Mouse (Mus musculus): ENCODE data around the gene Fcer1g. TPM values are rescaled to one million over a fixed set of nuclear protein-coding genes. Genes with fewer than 3 reads are reported as not detected.

Gene Fcer1g
- polyA plus RNA-seq, 1 experiment from 2014 or later, result 23.3 TPM

- H3K4me2 ChIP-seq (replicated peaks), result no peak overlapping the region
- peaks cover 36% of the 10 kb centered on the region for H3K27me3 ChIP-seq
Observed at GRCm38 (mm10) chr1:171189476-171190114, 44.6 kb downstream of the Fcer1g start.

GRCm38 (mm10) chr1:171189046-171189445 is 45.1 kb downstream of the Fcer1g start:
- peaks cover 34% of the 10 kb centered on the region for H3K4me1 ChIP-seq
- ATAC-seq (ENCODE audit: insufficient number of reproducible peaks, insufficient read depth, low FRiP score, low TSS enrichment), result 0 out of 2 replicates have a peak, but pooled peaks have one; percentile 25
- H3K4me2 ChIP-seq (replicated peaks), result no peak overlapping the region
- H3K9me3 ChIP-seq, result no peaks in the 10 kb centered on the region
- peaks cover 30% of the 10 kb centered on the region for H3K27me3 ChIP-seq
- 11% methylated on average over 8 of the region's 8 CpGs for WGBS
- no peak overlapping the region for H3K9ac ChIP-seq
- H3K27ac ChIP-seq, result 0 out of 2 replicates have a peak overlapping the region, but pooled peaks have one; percentile 19
- H3K4me3 ChIP-seq, result no peak overlapping the region
- H3K36me3 ChIP-seq, result no peaks in the 10 kb centered on the region

More at GRCm38 (mm10) chr1:171189476-171190114, 44.6 kb downstream of the Fcer1g start:
- Histone ChIP-seq H3K9ac (no peak overlapping the region), H3K4me3 (no peak overlapping the region), H3K36me3 (no peaks in the 10 kb centered on the region), H3K4me1 (peaks cover 39% of the 10 kb centered on the region), H3K9me3 (no peaks in the 10 kb centered on the region), H3K27ac (0 out of 2 replicates have a peak overlapping the region, but pooled peaks have one; percentile 19)
- peak; percentile 36; the same call in 1 of the 2 replicates for ATAC-seq (ENCODE audit: insufficient number of reproducible peaks, insufficient read depth, low FRiP score, low TSS enrichment)
- WGBS, result 36% methylated on average over 14 of the region's 14 CpGs

- Histone ChIP-seq H3K9me3 (no peaks in the 10 kb centered on the region), H3K4me2 (replicated peaks) (no peak overlapping the region), H3K4me1 (peaks cover 24% of the 10 kb centered on the region), H3K27me3 (peaks cover 21% of the 10 kb centered on the region), H3K4me3 (no peak overlapping the region), H3K9ac (no peak overlapping the region), H3K27ac (no peak overlapping the region), H3K36me3 (no peaks in the 10 kb centered on the region)
- no peak for ATAC-seq (ENCODE audit: insufficient number of reproducible peaks, insufficient read depth, low FRiP score, low TSS enrichment)
- 56% methylated on average over 13 of the region's 13 CpGs for WGBS
Observed at GRCm38 (mm10) chr1:171187851-171188700, 46.1 kb downstream of the Fcer1g start.

GRCm38 (mm10) chr1:171185655-171186054 is 48.5 kb downstream of the Fcer1g start:
- no peaks in the 10 kb centered on the region for H3K9me3 ChIP-seq
- 63% methylated on average over 8 of the region's 8 CpGs for WGBS
- ATAC-seq (ENCODE audit: insufficient number of reproducible peaks, insufficient read depth, low FRiP score, low TSS enrichment), result no peak

GRCm38 (mm10) chr1:171184314-171184713 is 49.9 kb downstream of the Fcer1g start:
- H3K4me3 ChIP-seq, result no peak overlapping the region
- no peak overlapping the region for H3K9ac ChIP-seq
- ATAC-seq (ENCODE audit: insufficient number of reproducible peaks, insufficient read depth, low FRiP score, low TSS enrichment), result no peak
- H3K27me3 ChIP-seq, result no peaks in the 10 kb centered on the region
- H3K4me2 ChIP-seq (replicated peaks), result no peak overlapping the region
- 80% methylated on average over 7 of the region's 7 CpGs for WGBS
- H3K9me3 ChIP-seq, result no peaks in the 10 kb centered on the region
- no peaks in the 10 kb centered on the region for H3K36me3 ChIP-seq
- peaks cover 16% of the 10 kb centered on the region for H3K4me1 ChIP-seq
- H3K27ac ChIP-seq, result no peak overlapping the region

More at GRCm38 (mm10) chr1:171185655-171186054, 48.5 kb downstream of the Fcer1g start:
- Histone ChIP-seq H3K4me3 (no peak overlapping the region), H3K9ac (no peak overlapping the region), H3K27me3 (peaks cover 1% of the 10 kb centered on the region; the same call in 1 of the 2 replicates), H3K36me3 (no peaks in the 10 kb centered on the region), H3K4me1 (peaks cover 22% of the 10 kb centered on the region), H3K27ac (no peak overlapping the region), H3K4me2 (replicated peaks) (no peak overlapping the region)

- no peak for ATAC-seq (ENCODE audit: insufficient number of reproducible peaks, insufficient read depth, low FRiP score, low TSS enrichment)
- Histone ChIP-seq H3K4me2 (replicated peaks) (no peak overlapping the region), H3K27ac (no peak overlapping the region), H3K9me3 (no peaks in the 10 kb centered on the region), H3K4me1 (peaks cover 11% of the 10 kb centered on the region), H3K36me3 (no peaks in the 10 kb centered on the region), H3K4me3 (no peak overlapping the region), H3K9ac (no peak overlapping the region), H3K27me3 (no peaks in the 10 kb centered on the region)
- WGBS, result 62% methylated on average over 3 of the region's 3 CpGs
Observed at GRCm38 (mm10) chr1:171183620-171184019, 50.5 kb downstream of the Fcer1g start.

GRCm38 (mm10) chr1:171183025-171183424 is 51.1 kb downstream of the Fcer1g start:
- WGBS, result 74% methylated on average over 3 of the region's 3 CpGs
- Histone ChIP-seq H3K9ac (no peak overlapping the region), H3K9me3 (no peaks in the 10 kb centered on the region), H3K4me3 (no peak overlapping the region), H3K27me3 (no peaks in the 10 kb centered on the region), H3K4me1 (peaks cover 5% of the 10 kb centered on the region), H3K36me3 (no peaks in the 10 kb centered on the region), H3K27ac (no peak overlapping the region), H3K4me2 (replicated peaks) (no peak overlapping the region)
- ATAC-seq (ENCODE audit: insufficient number of reproducible peaks, insufficient read depth, low FRiP score, low TSS enrichment), result no peak

Other genes with a start within 250 kb of the Fcer1g start
- 0.13 TPM in 1 of 2 replicates, not detected in the other for gene Fcgr4, start 215.4 kb downstream of the Fcer1g start, polyA plus RNA-seq (2016; fragmentation: Nextera tagmentation; extraction: Ambion mirVana)
- gene Fcgr3, start 169.4 kb downstream of the Fcer1g start, polyA plus RNA-seq (2016; fragmentation: Nextera tagmentation; extraction: Ambion mirVana), result 6.0 and 6.5 TPM in 2 replicates
- gene Cfap126, start 120.4 kb downstream of the Fcer1g start, polyA plus RNA-seq (2016; fragmentation: Nextera tagmentation; extraction: Ambion mirVana), result 1.4 and 1.8 TPM in 2 replicates
- gene Sdhc, start 83.8 kb downstream of the Fcer1g start, polyA plus RNA-seq (2016; fragmentation: Nextera tagmentation; extraction: Ambion mirVana), result 210 and 216 TPM in 2 replicates
- 4.5 and 4.7 TPM in 2 replicates for gene Mpz, start 83.7 kb downstream of the Fcer1g start, polyA plus RNA-seq (2016; fragmentation: Nextera tagmentation; extraction: Ambion mirVana)
- 9.2 and 9.3 TPM in 2 replicates for gene Pcp4l1, start 38.1 kb downstream of the Fcer1g start, polyA plus RNA-seq (2016; fragmentation: Nextera tagmentation; extraction: Ambion mirVana)
- 0.08 and 0.26 TPM in 2 replicates for gene Nr1i3, start 20.4 kb downstream of the Fcer1g start, polyA plus RNA-seq (2016; fragmentation: Nextera tagmentation; extraction: Ambion mirVana)
- gene Tomm40l, start 11.9 kb downstream of the Fcer1g start, polyA plus RNA-seq (2016; fragmentation: Nextera tagmentation; extraction: Ambion mirVana), result 31.9 and 33.9 TPM in 2 replicates
- 3.5 and 3.7 TPM in 2 replicates for gene Apoa2, start 9.3 kb downstream of the Fcer1g start, polyA plus RNA-seq (2016; fragmentation: Nextera tagmentation; extraction: Ambion mirVana)
- 18.2 and 18.6 TPM in 2 replicates for gene Adamts4, start 16.1 kb upstream of the Fcer1g start, polyA plus RNA-seq (2016; fragmentation: Nextera tagmentation; extraction: Ambion mirVana)
- gene Ndufs2, start 17.0 kb upstream of the Fcer1g start, polyA plus RNA-seq (2016; fragmentation: Nextera tagmentation; extraction: Ambion mirVana), result 236 and 243 TPM in 2 replicates
- gene B4galt3, start 36.0 kb upstream of the Fcer1g start, polyA plus RNA-seq (2016; fragmentation: Nextera tagmentation; extraction: Ambion mirVana), result 86.0 and 89.3 TPM in 2 replicates
- 75.4 and 79.1 TPM in 2 replicates for gene Ppox, start 46.8 kb upstream of the Fcer1g start, polyA plus RNA-seq (2016; fragmentation: Nextera tagmentation; extraction: Ambion mirVana)
- 135 and 139 TPM in 2 replicates for gene Usp21, start 53.6 kb upstream of the Fcer1g start, polyA plus RNA-seq (2016; fragmentation: Nextera tagmentation; extraction: Ambion mirVana)
- 102 and 105 TPM in 2 replicates for gene Ufc1, start 60.7 kb upstream of the Fcer1g start, polyA plus RNA-seq (2016; fragmentation: Nextera tagmentation; extraction: Ambion mirVana)
- 54.5 and 61.8 TPM in 2 replicates for gene Dedd, start 94.8 kb upstream of the Fcer1g start, polyA plus RNA-seq (2016; fragmentation: Nextera tagmentation; extraction: Ambion mirVana)
- gene Nit1, start 111.3 kb upstream of the Fcer1g start, polyA plus RNA-seq (2016; fragmentation: Nextera tagmentation; extraction: Ambion mirVana), result 43.6 and 44.8 TPM in 2 replicates
- gene Pfdn2, start 111.3 kb upstream of the Fcer1g start, polyA plus RNA-seq (2016; fragmentation: Nextera tagmentation; extraction: Ambion mirVana), result 118 and 127 TPM in 2 replicates
- gene Klhdc9, start 126.4 kb upstream of the Fcer1g start, polyA plus RNA-seq (2016; fragmentation: Nextera tagmentation; extraction: Ambion mirVana), result 1.0 and 1.8 TPM in 2 replicates
- gene Nectin4, start 135.7 kb upstream of the Fcer1g start, polyA plus RNA-seq (2016; fragmentation: Nextera tagmentation; extraction: Ambion mirVana), result 7.5 and 8.7 TPM in 2 replicates
- gene Arhgap30, start 154.6 kb upstream of the Fcer1g start, polyA plus RNA-seq (2016; fragmentation: Nextera tagmentation; extraction: Ambion mirVana), result 0.97 and 1.1 TPM in 2 replicates
- 119 and 125 TPM in 2 replicates for gene Usf1, start 176.9 kb upstream of the Fcer1g start, polyA plus RNA-seq (2016; fragmentation: Nextera tagmentation; extraction: Ambion mirVana)
- gene Tstd1, start 184.5 kb upstream of the Fcer1g start, polyA plus RNA-seq (2016; fragmentation: Nextera tagmentation; extraction: Ambion mirVana), result 5.8 and 7.6 TPM in 2 replicates
- 31.8 and 35.2 TPM in 2 replicates for gene F11r, start 203.2 kb upstream of the Fcer1g start, polyA plus RNA-seq (2016; fragmentation: Nextera tagmentation; extraction: Ambion mirVana)

Data from embryonic facial prominence, embryonic 12.5 days (tissue).